6 mouse cellular contexts compared by ENCODE assay signal in genomic region chr17:6461083-6461595, GRCm38 (mm10). TPM values are rescaled to one million over a fixed set of nuclear protein-coding genes. Genes with fewer than 3 reads are reported as not detected.
DNase-seq lines count a peak whose midpoint lies in the region; ATAC-seq and TF ChIP-seq lines count a peak whose summit lies in the region.
"Not testable (repeated sequence)": the region's sequence is repeated elsewhere in the genome, so short reads cannot be mapped to it uniquely, and the experiment has no call there.

No protein-coding gene starts in this region.

- not testable (repeated sequence) for H3K4me3 ChIP-seq in embryonic facial prominence, embryonic 13.5 days; embryonic facial prominence, embryonic 15.5 days (replicated peaks); forebrain, embryonic 13.5 days; intestine, embryonic 15.5 days (replicated peaks); stomach, embryonic 15.5 days (replicated peaks); stomach, postnatal 0 days (ENCODE audit: low read depth, low read length)

- not testable (repeated sequence) for TF ChIP-seq EP300 in stomach, postnatal 0 days (optimal IDR thresholded peaks at IDR 0.05)

- 93% methylated on average over 5 of the region's 5 CpGs for WGBS in embryonic facial prominence, embryonic 13.5 days
- 91% methylated on average over 5 of the region's 5 CpGs for WGBS in embryonic facial prominence, embryonic 15.5 days
- WGBS in forebrain, embryonic 13.5 days: 97% methylated on average over 5 of the region's 5 CpGs
- WGBS in intestine, embryonic 15.5 days: 91% methylated on average over 5 of the region's 5 CpGs
- WGBS in stomach, embryonic 15.5 days: 83% methylated on average over 5 of the region's 5 CpGs
- 80% methylated on average over 5 of the region's 5 CpGs for WGBS in stomach, postnatal 0 days

- H3K36me3 ChIP-seq in embryonic facial prominence, embryonic 13.5 days: peaks cover 29% of the 10 kb centered on the region
- H3K36me3 ChIP-seq in embryonic facial prominence, embryonic 15.5 days: peaks cover 21% of the 10 kb centered on the region
- H3K36me3 ChIP-seq in forebrain, embryonic 13.5 days (ENCODE audit: poor library complexity, severe bottlenecking): peaks cover 26% of the 10 kb centered on the region
- H3K36me3 ChIP-seq in intestine, embryonic 15.5 days; stomach, embryonic 15.5 days; stomach, postnatal 0 days (ENCODE audit: control insufficient read depth, insufficient read depth, low read length): not testable (repeated sequence)

- H3K27ac ChIP-seq in embryonic facial prominence, embryonic 13.5 days; embryonic facial prominence, embryonic 15.5 days (replicated peaks); forebrain, embryonic 13.5 days; intestine, embryonic 15.5 days; stomach, embryonic 15.5 days; stomach, postnatal 0 days (replicated peaks): not testable (repeated sequence)

- not testable (repeated sequence) for H3K9me3 ChIP-seq in embryonic facial prominence, embryonic 13.5 days; embryonic facial prominence, embryonic 15.5 days (replicated peaks); forebrain, embryonic 13.5 days (replicated peaks); intestine, embryonic 15.5 days; stomach, embryonic 15.5 days; stomach, postnatal 0 days (ENCODE audit: control insufficient read depth, low read length)

- not testable (repeated sequence) for H3K9ac ChIP-seq in embryonic facial prominence, embryonic 13.5 days; embryonic facial prominence, embryonic 15.5 days; forebrain, embryonic 13.5 days; intestine, embryonic 15.5 days; stomach, embryonic 15.5 days; stomach, postnatal 0 days (ENCODE audit: low read length)

- peak; percentile 55 for DNase-seq in stomach, postnatal 0 days (ENCODE audit: low spot score)

- not testable (repeated sequence) for H3K4me2 ChIP-seq in embryonic facial prominence, embryonic 13.5 days; embryonic facial prominence, embryonic 15.5 days (replicated peaks); forebrain, embryonic 13.5 days; intestine, embryonic 15.5 days (replicated peaks); stomach, embryonic 15.5 days; stomach, postnatal 0 days (replicated peaks; ENCODE audit: low read depth)

- not testable (repeated sequence) for H3K27me3 ChIP-seq in embryonic facial prominence, embryonic 13.5 days; embryonic facial prominence, embryonic 15.5 days; forebrain, embryonic 13.5 days; intestine, embryonic 15.5 days (replicated peaks); stomach, embryonic 15.5 days (replicated peaks); stomach, postnatal 0 days (ENCODE audit: control insufficient read depth, insufficient read depth, low read length)

- not testable (repeated sequence) for TF ChIP-seq CTCF in stomach, postnatal 0 days (IDR thresholded peaks at IDR 0.05; ENCODE audit: low read depth)

- ATAC-seq in embryonic facial prominence, embryonic 13.5 days (ENCODE audit: insufficient number of reproducible peaks, insufficient read depth, low FRiP score, low TSS enrichment, low read depth): 0 out of 2 replicates have a peak, but pooled peaks have one; percentile 17
- 0 out of 2 replicates have a peak, but pooled peaks have one; percentile 11 for ATAC-seq in embryonic facial prominence, embryonic 15.5 days (ENCODE audit: insufficient number of reproducible peaks, low FRiP score, low TSS enrichment, low read depth)
- 0 out of 2 replicates have a peak, but pooled peaks have one; percentile 34 for ATAC-seq in forebrain, embryonic 13.5 days
- ATAC-seq in intestine, embryonic 15.5 days: 0 out of 2 replicates have a peak, but pooled peaks have one; percentile 30
- peak; percentile 35 for ATAC-seq in stomach, embryonic 15.5 days (ENCODE audit: insufficient read depth, low FRiP score, low read depth)
- ATAC-seq in stomach, postnatal 0 days (ENCODE audit: low FRiP score, low TSS enrichment): peak; percentile 86

- not testable (repeated sequence) for H3K4me1 ChIP-seq in embryonic facial prominence, embryonic 13.5 days; embryonic facial prominence, embryonic 15.5 days; forebrain, embryonic 13.5 days; intestine, embryonic 15.5 days (replicated peaks); stomach, embryonic 15.5 days; stomach, postnatal 0 days (replicated peaks; ENCODE audit: control insufficient read depth, insufficient read depth)

RNA-seq across cellular contexts. Expression of gene Dynlt1b, which starts 31.2 kb away (rescaled TPM):
- 511 and 514 TPM in 2 replicates for polyA plus RNA-seq in embryonic facial prominence, embryonic 13.5 days (2015; fragmentation: Nextera tagmentation; extraction: Ambion mirVana)
- 467 and 526 TPM in 2 replicates for polyA plus RNA-seq in embryonic facial prominence, embryonic 15.5 days (2015; fragmentation: Nextera tagmentation; extraction: Ambion mirVana)
- 931 and 992 TPM in 2 replicates for polyA plus RNA-seq in forebrain, embryonic 13.5 days (2015; fragmentation: Nextera tagmentation; extraction: Ambion mirVana)
- 524 and 531 TPM in 2 replicates for polyA plus RNA-seq in intestine, embryonic 15.5 days (2015; fragmentation: Nextera tagmentation; extraction: Ambion mirVana)
- polyA plus RNA-seq in stomach, embryonic 15.5 days (2015; fragmentation: Nextera tagmentation; extraction: Ambion mirVana): 461 and 518 TPM in 2 replicates
- 477 and 484 TPM in 2 replicates for polyA plus RNA-seq in stomach, postnatal 0 days (2015; fragmentation: Nextera tagmentation; extraction: Ambion mirVana)

Comparison
In these comparisons a context has a peak if more than half of its experiments do, and no peak if none do; other contexts are left out.
1. ATAC-seq: peak in every context shown above with its lines; median percentile 86 in stomach, postnatal 0 days; 35 in stomach, embryonic 15.5 days; 34 in forebrain, embryonic 13.5 days; 30 in intestine, embryonic 15.5 days; 17 in embryonic facial prominence, embryonic 13.5 days; 11 in embryonic facial prominence, embryonic 15.5 days.